Mouse (Mus musculus): ENCODE results near the gene Washc3. TPM values are rescaled to one million over a fixed set of nuclear protein-coding genes. Genes with fewer than 3 reads are reported as not detected.

The Washc3 gene
- polyA plus RNA-seq (2014; fragmentation: Nextera tagmentation; extraction: Ambion mirVana) = 38.7 and 42.6 TPM in 2 replicates

GRCm38 (mm10) chr10:88200951-88201638 is at the start of gene Washc3:
Gene Washc3, plus strand, starts transcription at chr10:88201093.
- Histone ChIP-seq H3K9me3 (ENCODE audit: control insufficient read depth, low read length) (no peaks in the 10 kb centered on the region), H3K27me3 (ENCODE audit: control insufficient read depth, insufficient read depth, low read length) (no peaks in the 10 kb centered on the region), H3K9ac (replicated peaks; ENCODE audit: low read depth, low read length) (peak within 1 kb of the TSS; percentile 62), H3K27ac (ENCODE audit: low read depth, low read length) (peak within 1 kb of the TSS; percentile 76), H3K4me3 (ENCODE audit: low read depth, low read length) (peak within 1 kb of the TSS; percentile 60), H3K36me3 (ENCODE audit: control insufficient read depth, insufficient read depth, low read length) (no peaks in the 10 kb centered on the region), H3K4me2 (ENCODE audit: low read depth, low read length) (peak within 1 kb of the TSS; percentile 63), H3K4me1 (ENCODE audit: control insufficient read depth, insufficient read depth, low read length) (peaks cover 3% of the 10 kb centered on the region; the same call in 1 of the 2 replicates)
- peak; percentile 100 for ATAC-seq (ENCODE audit: low read depth)
- WGBS = 3% methylated on average over 23 of the region's 23 CpGs

DNA sequence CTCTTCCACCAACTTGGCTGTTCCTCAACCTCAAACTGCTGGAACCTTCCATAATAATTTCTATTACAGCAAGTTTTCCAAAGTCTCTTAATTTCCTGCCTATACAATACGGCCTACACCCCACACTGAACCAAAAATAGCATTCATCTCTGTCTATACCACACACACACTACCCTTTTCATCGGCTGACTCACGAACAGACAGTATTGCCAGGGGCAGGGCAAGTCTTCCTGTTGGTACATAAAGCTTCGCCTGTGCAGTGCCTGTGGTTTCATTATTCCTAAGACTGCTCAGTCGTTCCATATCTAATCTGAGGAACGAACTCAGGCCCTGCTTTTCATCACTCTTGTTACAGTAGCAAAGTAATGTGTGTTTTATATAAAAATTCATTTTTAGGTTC is 49.2 kb upstream of the Washc3 start:
- Histone ChIP-seq H3K4me2 (ENCODE audit: low read depth, low read length) (no peak overlapping the region), H3K4me1 (ENCODE audit: control insufficient read depth, insufficient read depth, low read length) (peaks cover 4% of the 10 kb centered on the region), H3K9me3 (ENCODE audit: control insufficient read depth, low read length) (no peaks in the 10 kb centered on the region), H3K36me3 (ENCODE audit: control insufficient read depth, insufficient read depth, low read length) (peaks cover 10% of the 10 kb centered on the region; the same call in 1 of the 2 replicates), H3K9ac (replicated peaks; ENCODE audit: low read depth, low read length) (no peak overlapping the region), H3K4me3 (ENCODE audit: low read depth, low read length) (no peak overlapping the region), H3K27me3 (ENCODE audit: control insufficient read depth, insufficient read depth, low read length) (no peaks in the 10 kb centered on the region), H3K27ac (ENCODE audit: low read depth, low read length) (no peak overlapping the region)
- no peak for ATAC-seq (ENCODE audit: low read depth)
- WGBS = 88% methylated on average over 6 of the region's 6 CpGs

- ATAC-seq (ENCODE audit: low read depth) = no peak
- Histone ChIP-seq H3K4me1 (ENCODE audit: control insufficient read depth, insufficient read depth, low read length) (no peaks in the 10 kb centered on the region), H3K36me3 (ENCODE audit: control insufficient read depth, insufficient read depth, low read length) (peaks cover 3% of the 10 kb centered on the region; the same call in 1 of the 2 replicates), H3K9me3 (ENCODE audit: control insufficient read depth, low read length) (no peaks in the 10 kb centered on the region), H3K27ac (ENCODE audit: low read depth, low read length) (no peak overlapping the region), H3K27me3 (ENCODE audit: control insufficient read depth, insufficient read depth, low read length) (no peaks in the 10 kb centered on the region), H3K4me2 (ENCODE audit: low read depth, low read length) (no peak overlapping the region), H3K9ac (replicated peaks; ENCODE audit: low read depth, low read length) (no peak overlapping the region), H3K4me3 (ENCODE audit: low read depth, low read length) (no peak overlapping the region)
- 96% methylated on average over 2 of the region's 2 CpGs for WGBS
Measured at GRCm38 (mm10) chr10:88162096-88162495, 38.8 kb upstream of the Washc3 start.

GRCm38 (mm10) chr10:88162676-88163075 is 38.2 kb upstream of the Washc3 start:
- Histone ChIP-seq H3K36me3 (ENCODE audit: control insufficient read depth, insufficient read depth, low read length) (peaks cover 3% of the 10 kb centered on the region; the same call in 1 of the 2 replicates), H3K4me2 (ENCODE audit: low read depth, low read length) (no peak overlapping the region)

GRCm38 (mm10) chr10:88166158-88166557 is 34.7 kb upstream of the Washc3 start:
- Histone ChIP-seq H3K9ac (replicated peaks; ENCODE audit: low read depth, low read length) (no peak overlapping the region), H3K4me1 (ENCODE audit: control insufficient read depth, insufficient read depth, low read length) (no peaks in the 10 kb centered on the region), H3K4me3 (ENCODE audit: low read depth, low read length) (no peak overlapping the region), H3K27ac (ENCODE audit: low read depth, low read length) (no peak overlapping the region), H3K27me3 (ENCODE audit: control insufficient read depth, insufficient read depth, low read length) (no peaks in the 10 kb centered on the region), H3K4me2 (ENCODE audit: low read depth, low read length) (no peak overlapping the region), H3K36me3 (ENCODE audit: control insufficient read depth, insufficient read depth, low read length) (peaks cover 1% of the 10 kb centered on the region; the same call in 1 of the 2 replicates), H3K9me3 (ENCODE audit: control insufficient read depth, low read length) (no peaks in the 10 kb centered on the region)
- WGBS = 96% methylated on average over 3 of the region's 3 CpGs
- ATAC-seq (ENCODE audit: low read depth) = no peak

More at GRCm38 (mm10) chr10:88162676-88163075, 38.2 kb upstream of the Washc3 start:
- no peak for ATAC-seq (ENCODE audit: low read depth)
- 85% methylated on average over 5 of the region's 5 CpGs for WGBS
- Histone ChIP-seq H3K9ac (replicated peaks; ENCODE audit: low read depth, low read length) (no peak overlapping the region), H3K9me3 (ENCODE audit: control insufficient read depth, low read length) (no peaks in the 10 kb centered on the region), H3K4me3 (ENCODE audit: low read depth, low read length) (no peak overlapping the region), H3K4me1 (ENCODE audit: control insufficient read depth, insufficient read depth, low read length) (no peaks in the 10 kb centered on the region), H3K27me3 (ENCODE audit: control insufficient read depth, insufficient read depth, low read length) (no peaks in the 10 kb centered on the region), H3K27ac (ENCODE audit: low read depth, low read length) (no peak overlapping the region)

GRCm38 (mm10) chr10:88167438-88168077 is 33.3 kb upstream of the Washc3 start:
- H3K27me3 ChIP-seq (ENCODE audit: control insufficient read depth, insufficient read depth, low read length) = no peaks in the 10 kb centered on the region
- no peaks in the 10 kb centered on the region for H3K36me3 ChIP-seq (ENCODE audit: control insufficient read depth, insufficient read depth, low read length)
- no peaks in the 10 kb centered on the region for H3K9me3 ChIP-seq (ENCODE audit: control insufficient read depth, low read length)
- no peak overlapping the region for H3K4me3 ChIP-seq (ENCODE audit: low read depth, low read length)
- H3K9ac ChIP-seq (replicated peaks; ENCODE audit: low read depth, low read length) = no peak overlapping the region
- 87% methylated on average over 7 of the region's 7 CpGs for WGBS
- H3K4me1 ChIP-seq (ENCODE audit: control insufficient read depth, insufficient read depth, low read length) = no peaks in the 10 kb centered on the region
- H3K4me2 ChIP-seq (ENCODE audit: low read depth, low read length) = no peak overlapping the region
- no peak overlapping the region for H3K27ac ChIP-seq (ENCODE audit: low read depth, low read length)
- no peak for ATAC-seq (ENCODE audit: low read depth)

GRCm38 (mm10) chr10:88200541-88200940 is 352 bp upstream of the Washc3 start:
- WGBS = 20% methylated on average over 4 of the region's 4 CpGs
- Histone ChIP-seq H3K27me3 (ENCODE audit: control insufficient read depth, insufficient read depth, low read length) (no peaks in the 10 kb centered on the region), H3K9ac (replicated peaks; ENCODE audit: low read depth, low read length) (no peak overlapping the region; the same call in 1 of the 2 replicates), H3K27ac (ENCODE audit: low read depth, low read length) (no peak overlapping the region), H3K9me3 (ENCODE audit: control insufficient read depth, low read length) (no peaks in the 10 kb centered on the region), H3K4me3 (ENCODE audit: low read depth, low read length) (no peak overlapping the region; the same call in 1 of the 2 replicates), H3K36me3 (ENCODE audit: control insufficient read depth, insufficient read depth, low read length) (no peaks in the 10 kb centered on the region), H3K4me1 (ENCODE audit: control insufficient read depth, insufficient read depth, low read length) (peaks cover 3% of the 10 kb centered on the region; the same call in 1 of the 2 replicates), H3K4me2 (ENCODE audit: low read depth, low read length) (peak overlapping the region; percentile 63; the same call in 1 of the 2 replicates)
- ATAC-seq (ENCODE audit: low read depth) = peak; percentile 44

- Histone ChIP-seq H3K4me2 (ENCODE audit: low read depth, low read length) (peak overlapping the region; percentile 63), H3K4me1 (ENCODE audit: control insufficient read depth, insufficient read depth, low read length) (peaks cover 3% of the 10 kb centered on the region; the same call in 1 of the 2 replicates), H3K36me3 (ENCODE audit: control insufficient read depth, insufficient read depth, low read length) (no peaks in the 10 kb centered on the region), H3K4me3 (ENCODE audit: low read depth, low read length) (peak overlapping the region; percentile 60), H3K27ac (ENCODE audit: low read depth, low read length) (no peak overlapping the region), H3K27me3 (ENCODE audit: control insufficient read depth, insufficient read depth, low read length) (no peaks in the 10 kb centered on the region), H3K9ac (replicated peaks; ENCODE audit: low read depth, low read length) (peak overlapping the region; percentile 62), H3K9me3 (ENCODE audit: control insufficient read depth, low read length) (no peaks in the 10 kb centered on the region)
- 76% methylated on average over 13 of the region's 13 CpGs for WGBS
- no peak for ATAC-seq (ENCODE audit: low read depth)
Measured at GRCm38 (mm10) chr10:88201650-88202049, 757 bp downstream of the Washc3 start.

DNA sequence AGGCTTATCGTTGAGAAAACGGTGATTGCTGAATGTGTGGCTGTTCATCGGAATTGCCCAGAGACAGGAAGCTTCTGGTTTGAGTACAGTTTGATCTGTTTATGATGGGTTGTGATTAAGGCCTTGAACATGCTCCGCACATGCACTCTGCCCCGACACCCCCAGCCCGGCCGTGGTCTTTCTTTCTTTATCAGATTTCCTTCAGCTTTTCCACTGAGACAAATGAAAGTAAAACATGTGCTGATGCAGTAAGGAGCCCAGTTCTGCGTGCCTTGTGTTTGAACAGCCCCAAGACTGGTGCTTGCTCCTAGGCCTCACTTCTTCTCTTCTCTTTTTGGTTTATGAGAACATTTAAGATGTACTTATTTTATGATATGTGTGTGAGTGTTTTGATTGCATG is 1.7 kb downstream of the Washc3 start:
- H3K9me3 ChIP-seq (ENCODE audit: control insufficient read depth, low read length) = no peaks in the 10 kb centered on the region
- ATAC-seq (ENCODE audit: low read depth) = no peak
- H3K4me2 ChIP-seq (ENCODE audit: low read depth, low read length) = no peak overlapping the region
- H3K4me3 ChIP-seq (ENCODE audit: low read depth, low read length) = no peak overlapping the region
- WGBS = 96% methylated on average over 8 of the region's 8 CpGs
- H3K36me3 ChIP-seq (ENCODE audit: control insufficient read depth, insufficient read depth, low read length) = no peaks in the 10 kb centered on the region
- no peak overlapping the region for H3K9ac ChIP-seq (replicated peaks; ENCODE audit: low read depth, low read length)
- no peaks in the 10 kb centered on the region for H3K27me3 ChIP-seq (ENCODE audit: control insufficient read depth, insufficient read depth, low read length)
- no peak overlapping the region for H3K27ac ChIP-seq (ENCODE audit: low read depth, low read length)
- peaks cover 3% of the 10 kb centered on the region; the same call in 1 of the 2 replicates for H3K4me1 ChIP-seq (ENCODE audit: control insufficient read depth, insufficient read depth, low read length)
